Mouse (Mus musculus) lung, postnatal 36 days (tissue): ENCODE data around the gene Limch1.

Source experiments
- DNase-seq: peaks from one replicate; pipeline ENCODE4 v3.0.0; 2022; ENCODE audit warnings: mixed read lengths

Gene Limch1

GRCm38 (mm10) chr5:66886410-66887120 is 140.9 kb downstream of the Limch1 start:
- peak; percentile 76 for DNase-seq

- no peak for DNase-seq
Measured at GRCm38 (mm10) chr5:66888061-66888460, 142.4 kb downstream of the Limch1 start.

GRCm38 (mm10) chr5:66889337-66889736 is 143.7 kb downstream of the Limch1 start:
- DNase-seq, result no peak

GRCm38 (mm10) chr5:66895440-66896120 is 150.0 kb downstream of the Limch1 start:
- peak; percentile 54 for DNase-seq

GRCm38 (mm10) chr5:66897584-66897983 is 152.0 kb downstream of the Limch1 start:
- no peak for DNase-seq

- peak; percentile 56 for DNase-seq
Measured at GRCm38 (mm10) chr5:66898252-66898651, 152.6 kb downstream of the Limch1 start.

GRCm38 (mm10) chr5:66898811-66899430 is 153.3 kb downstream of the Limch1 start:
- no peak for DNase-seq

- DNase-seq, result peak; percentile 77
Measured at GRCm38 (mm10) chr5:66901116-66901515, 155.5 kb downstream of the Limch1 start.

GRCm38 (mm10) chr5:66904835-66905234 is 159.2 kb downstream of the Limch1 start:
- no peak for DNase-seq

- DNase-seq, result no peak
Measured at GRCm38 (mm10) chr5:66908883-66909282, 163.3 kb downstream of the Limch1 start.

GRCm38 (mm10) chr5:66909962-66910361 is 164.3 kb downstream of the Limch1 start:
- peak; percentile 44 for DNase-seq

GRCm38 (mm10) chr5:66910610-66911009 is 165.0 kb downstream of the Limch1 start:
- DNase-seq, result no peak

- DNase-seq, result peak; percentile 67
Measured at GRCm38 (mm10) chr5:66911068-66911467, 165.4 kb downstream of the Limch1 start.

GRCm38 (mm10) chr5:66913791-66914190 is 168.2 kb downstream of the Limch1 start:
- DNase-seq, result no peak

GRCm38 (mm10) chr5:66917353-66918315 is 172.0 kb downstream of the Limch1 start:
- peak; percentile 29 for DNase-seq

- DNase-seq, result no peak
Measured at GRCm38 (mm10) chr5:66918316-66919305, 173.0 kb downstream of the Limch1 start.

GRCm38 (mm10) chr5:66922582-66922981 is 177.0 kb downstream of the Limch1 start:
- peak; percentile 36 for DNase-seq

GRCm38 (mm10) chr5:66929291-66929690 is 183.7 kb downstream of the Limch1 start:
- DNase-seq, result no peak

- DNase-seq, result no peak
Measured at GRCm38 (mm10) chr5:66933134-66933804, 187.6 kb downstream of the Limch1 start.

- DNase-seq, result no peak
Measured at GRCm38 (mm10) chr5:66934585-66934984, 189.0 kb downstream of the Limch1 start.

- DNase-seq, result peak; percentile 58
Measured at GRCm38 (mm10) chr5:66937376-66937775, 191.7 kb downstream of the Limch1 start.
